ENCODE assay signal across 8 mouse cellular contexts in genomic region chr7:118300678-118301342, GRCm38 (mm10). TPM values are rescaled to one million over a fixed set of nuclear protein-coding genes. Genes with fewer than 3 reads are reported as not detected.
DNase-seq lines count a peak whose midpoint lies in the region; ATAC-seq and TF ChIP-seq lines count a peak whose summit lies in the region.

No protein-coding gene starts in this region.

- no peak overlapping the region for H3K4me3 ChIP-seq in lung, postnatal 0 days (ENCODE audit: low read depth, low read length)

- no peak for TF ChIP-seq EP300 in lung, postnatal 0 days (IDR thresholded peaks at IDR 0.05)

- TF ChIP-seq CTCF in lung, postnatal 0 days (IDR thresholded peaks at IDR 0.05): no peak

- peak; percentile 72 for ATAC-seq in frontal cortex, adult (ENCODE audit: low TSS enrichment)
- peak; percentile 79 for ATAC-seq in lung, postnatal 0 days

- H3K4me2 ChIP-seq in lung, postnatal 0 days (replicated peaks; ENCODE audit: low read depth, low read length): no peak overlapping the region

- DNase-seq in frontal cortex, postnatal 25 days (ENCODE audit: low spot score in 2 of 2): no peak
- DNase-seq in retina, postnatal 1 day: peak; percentile 76
- DNase-seq in retina, embryonic 14.5 days (ENCODE audit: low spot score): no peak
- peak; percentile 62 for DNase-seq in heart, postnatal 4 days
- DNase-seq in lung, postnatal 0 days (ENCODE audit: low spot score): peak; percentile 77
- DNase-seq in adrenal gland, postnatal 25 days: no peak
- DNase-seq in c-Kit-positive CD71-positive TER-119-positive erythroid progenitor cells, embryonic 14.5 days (ENCODE audit: low spot score): no peak

- no peaks in the 10 kb centered on the region for H3K27me3 ChIP-seq in lung, postnatal 0 days (replicated peaks; ENCODE audit: insufficient read depth, low read length)

- H3K27ac ChIP-seq in lung, postnatal 0 days (ENCODE audit: low read length): no peak overlapping the region; the same call in 1 of the 2 replicates

- no peaks in the 10 kb centered on the region for H3K9me3 ChIP-seq in lung, postnatal 0 days (ENCODE audit: low read length)

- H3K4me1 ChIP-seq in lung, postnatal 0 days (ENCODE audit: insufficient read depth, low read depth, low read length): no peaks in the 10 kb centered on the region

- H3K36me3 ChIP-seq in lung, postnatal 0 days (ENCODE audit: insufficient read depth, low read length): no peaks in the 10 kb centered on the region

- H3K9ac ChIP-seq in lung, postnatal 0 days (replicated peaks; ENCODE audit: low read depth): no peak overlapping the region

- WGBS in lung, postnatal 0 days: 62% methylated on average over 7 of the region's 7 CpGs

RNA-seq across cellular contexts. Expression of gene Smg1, which starts 57.3 kb away (rescaled TPM):
- total RNA-seq in heart, postnatal 4 days (2021): 10 to 100 TPM; 47.1 to 49.9 TPM
- 11.2 and 12.2 TPM in 2 replicates for polyA plus RNA-seq in lung, postnatal 0 days (2015; fragmentation: Nextera tagmentation; extraction: Ambion mirVana)
- total RNA-seq in adrenal gland, postnatal 25 days (2021): 52.8 and 55.6 TPM in 2 replicates

Comparison
In these comparisons a context has a peak if more than half of its experiments do, and no peak if none do; other contexts are left out.
1. DNase-seq: peak in retina, postnatal 1 day (single experiment), heart, postnatal 4 days (single experiment) and lung, postnatal 0 days (single experiment); none in frontal cortex, postnatal 25 days (0 of 2), retina, embryonic 14.5 days (single experiment), adrenal gland, postnatal 25 days (single experiment) and c-Kit-positive CD71-positive TER-119-positive erythroid progenitor cells, embryonic 14.5 days (single experiment).